Mouse (Mus musculus) megakaryocyte progenitor cell, adult 5-6 weeks (primary cell): ENCODE measurements at regions not wholly inside any gene's neighbourhood (a gene's known extent, or its start where the extent isn't known, plus 50 kb on each side); places are given as distances from the start of the nearest gene placed in this dataset.

Experiments used
- ATAC-seq: replicated peaks from 2 replicates; pipeline ENCODE4 v1.8.0; 2016; ENCODE audit warnings: mild to moderate bottlenecking, moderate TSS enrichment, inconsistent platforms; ENCODE audit not compliant: poor library complexity

- no peak for ATAC-seq
These were observed 141.7 kb downstream of the 9530068E07Rik start for GRCm38 (mm10) chr11:52537819-52538435.

GRCm38 (mm10) chr11:52541210-52541609, 145.0 kb downstream of the 9530068E07Rik start:
- no peak for ATAC-seq

- ATAC-seq, result no peak
These were observed 155.2 kb downstream of the 9530068E07Rik start for GRCm38 (mm10) chr11:52551451-52551850.

GRCm38 (mm10) chr11:52552860-52553259, 156.6 kb downstream of the 9530068E07Rik start:
- ATAC-seq, result no peak

GRCm38 (mm10) chr11:52557836-52558235, 161.6 kb downstream of the 9530068E07Rik start:
- no peak for ATAC-seq

- ATAC-seq, result no peak
These were observed 162.6 kb downstream of the 9530068E07Rik start for GRCm38 (mm10) chr11:52558782-52559181.

- ATAC-seq, result no peak
These were observed 165.1 kb downstream of the 9530068E07Rik start for GRCm38 (mm10) chr11:52561281-52561680.

GRCm38 (mm10) chr11:52565457-52565856, 169.2 kb downstream of the 9530068E07Rik start:
- ATAC-seq, result no peak

GRCm38 (mm10) chr11:52566026-52566425, 169.8 kb downstream of the 9530068E07Rik start:
- ATAC-seq, result no peak

GRCm38 (mm10) chr11:52567945-52568687, 171.9 kb downstream of the 9530068E07Rik start:
- no peak for ATAC-seq

- no peak for ATAC-seq
These were observed 172.6 kb downstream of the 9530068E07Rik start for GRCm38 (mm10) chr11:52568794-52569193.

- no peak for ATAC-seq
These were observed 173.5 kb downstream of the 9530068E07Rik start for GRCm38 (mm10) chr11:52569759-52570158.

- ATAC-seq, result no peak
These were observed 182.2 kb downstream of the 9530068E07Rik start for GRCm38 (mm10) chr11:52578471-52578870.

- no peak for ATAC-seq
These were observed 183.6 kb downstream of the 9530068E07Rik start for GRCm38 (mm10) chr11:52579764-52580377.

GRCm38 (mm10) chr11:52591596-52592180, 172.7 kb upstream of the Fstl4 start:
- ATAC-seq, result no peak

- ATAC-seq, result no peak
These were observed 170.3 kb upstream of the Fstl4 start for GRCm38 (mm10) chr11:52594092-52594491.

- ATAC-seq, result no peak
These were observed 163.2 kb upstream of the Fstl4 start for GRCm38 (mm10) chr11:52601196-52601595.

GRCm38 (mm10) chr11:52602061-52602561, 162.3 kb upstream of the Fstl4 start:
- no peak for ATAC-seq

- ATAC-seq, result no peak
These were observed 161.6 kb upstream of the Fstl4 start for GRCm38 (mm10) chr11:52602796-52603195.

- ATAC-seq, result no peak
These were observed 153.7 kb upstream of the Fstl4 start for GRCm38 (mm10) chr11:52610681-52611165.

- ATAC-seq, result no peak
These were observed 148.8 kb upstream of the Fstl4 start for GRCm38 (mm10) chr11:52615622-52616021.
